Mouse (Mus musculus) ES-E14 (cell line): ENCODE measurements around the gene Srrd.

Source experiments
- CHD2 ChIP-seq: IDR thresholded peaks from 2 replicates; pipeline ENCODE4 v1.6.1; 2014; ENCODE audit warnings: mild to moderate bottlenecking, low read depth, low read length, inconsistent platforms
- HCFC1 ChIP-seq: IDR thresholded peaks from 2 replicates; pipeline ENCODE4 v1.6.1; 2012; ENCODE audit warnings: low read length, inconsistent platforms, borderline replicate concordance; ENCODE audit not compliant: insufficient read depth
- MAFK ChIP-seq: IDR thresholded peaks from 2 replicates; pipeline ENCODE4 v1.6.1; 2014; ENCODE audit warnings: mild to moderate bottlenecking, low read depth, low read length, inconsistent platforms; ENCODE audit not compliant: insufficient read depth

GRCm38 (mm10) chr5:112366879-112367278 lies 24.0 kb upstream of the Srrd start:
- TF ChIP-seq MAFK (no peak), CHD2 (no peak), HCFC1 (no peak)
